Mouse (Mus musculus) G1E (cell line): ENCODE results near the gene Rpa2.
"Not testable (repeated sequence)": the region's sequence is repeated elsewhere in the genome, so short reads cannot be mapped to it uniquely, and the experiment has no call there.

Experiments
- CTCF ChIP-seq: IDR thresholded peaks from 2 replicates; pipeline ENCODE4 v1.5.1; 2012; ENCODE audit warnings: low read depth, low read length, inconsistent platforms, mixed read lengths
- GATA1 ChIP-seq: IDR thresholded peaks from 2 replicates; pipeline ENCODE4 v1.6.1; 2012; ENCODE audit warnings: borderline replicate concordance, low read length, inconsistent platforms, mixed read lengths
- GATA2 ChIP-seq: IDR thresholded peaks from 2 replicates; pipeline ENCODE4 v1.6.1; 2012; ENCODE audit warnings: low read depth, low read length, inconsistent platforms, borderline replicate concordance
- POLR2AphosphoS5 ChIP-seq: IDR thresholded peaks from 2 replicates; pipeline ENCODE4 v1.6.1; 2012; ENCODE audit warnings: low read depth, low read length, inconsistent platforms; ENCODE audit not compliant: insufficient replicate concordance
- TAL1 ChIP-seq: conservative IDR thresholded peaks from 2 replicates; pipeline ENCODE4 v1.6.1; 2012; ENCODE audit warnings: low read depth, low read length, inconsistent platforms, mixed read lengths

- TF ChIP-seq CTCF, GATA2, GATA1, POLR2AphosphoS5, TAL1: not testable (repeated sequence)
Observed at GRCm38 (mm10) chr4:132798666-132799065, 30.5 kb downstream of the Rpa2 start.
